Mouse (Mus musculus) left cerebral cortex, adult 18-20 months (tissue): ENCODE data around the gene Nck2. TPM values are rescaled to one million over a fixed set of nuclear protein-coding genes. Genes with fewer than 3 reads are reported as not detected.

Experiments used
- DNase-seq, 2 experiments: peaks; one replicate each; pipeline ENCODE4 v3.0.0; 2021 to 2022; ENCODE audit warnings: low spot score in 2 of 2, mixed read lengths in 1 of 2
- total RNA-seq, 2 experiments: library from RNA; stranded (reverse); gene quantifications; 2 replicates each; pipeline ENCODE4 v1.2.3; 2021

The Nck2 gene
- total RNA-seq, 2 experiments from 2014 or later: 40.2 to 40.7 TPM

DNA sequence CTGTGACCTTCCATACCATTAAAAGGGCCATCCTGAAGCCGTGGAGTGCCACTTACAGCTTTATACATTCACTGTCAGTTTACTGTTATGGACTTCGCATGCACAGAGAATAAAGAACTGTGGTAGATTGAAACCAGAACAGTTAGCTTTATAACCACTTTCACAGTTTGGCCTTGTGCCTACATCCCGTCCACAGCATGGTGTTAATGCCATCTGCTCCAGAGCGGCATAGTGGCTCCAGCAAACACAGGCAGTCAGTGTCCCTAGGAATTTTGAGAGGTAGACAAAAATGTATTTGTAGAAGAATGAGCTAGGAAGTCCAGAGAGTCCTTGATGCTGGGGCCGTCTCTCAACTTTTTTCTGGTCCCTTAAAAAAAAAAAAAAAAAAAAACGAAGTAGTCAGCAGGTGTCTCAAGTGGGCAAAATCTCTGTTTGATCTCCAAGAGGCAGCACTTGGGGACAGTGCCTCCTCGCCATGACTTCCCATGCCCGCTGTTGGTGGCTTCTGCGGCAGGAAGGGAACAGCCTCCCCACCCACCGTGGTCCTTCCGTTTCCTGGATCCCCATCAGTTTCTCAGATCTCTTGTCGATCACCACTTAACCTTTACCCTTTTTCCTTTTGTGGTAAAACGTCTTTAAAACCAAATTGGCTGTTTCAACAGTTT lies 117.8 kb downstream of the Nck2 start:
- DNase-seq: peak in 1 of 2 experiments; percentile 47

DNA sequence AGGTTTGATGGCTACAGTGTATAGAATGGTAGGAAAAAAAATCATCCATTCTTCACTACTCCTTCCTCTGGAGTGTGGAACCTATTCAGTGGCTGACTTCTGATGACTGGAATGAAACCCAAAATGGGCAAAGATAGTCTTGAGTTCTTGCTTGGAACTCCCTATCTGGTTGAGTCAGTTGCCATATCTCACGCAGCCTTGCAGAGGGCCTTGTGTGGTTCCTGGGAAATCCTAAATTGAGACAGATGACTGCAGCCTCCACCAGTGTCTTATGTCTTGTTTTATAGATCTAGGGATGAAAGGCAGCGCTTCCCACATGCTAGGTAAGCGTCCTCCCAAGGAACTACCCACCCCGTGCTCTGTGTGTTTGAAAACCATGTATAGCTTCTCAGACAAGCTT lies 120.9 kb downstream of the Nck2 start:
- DNase-seq: no peak

DNA sequence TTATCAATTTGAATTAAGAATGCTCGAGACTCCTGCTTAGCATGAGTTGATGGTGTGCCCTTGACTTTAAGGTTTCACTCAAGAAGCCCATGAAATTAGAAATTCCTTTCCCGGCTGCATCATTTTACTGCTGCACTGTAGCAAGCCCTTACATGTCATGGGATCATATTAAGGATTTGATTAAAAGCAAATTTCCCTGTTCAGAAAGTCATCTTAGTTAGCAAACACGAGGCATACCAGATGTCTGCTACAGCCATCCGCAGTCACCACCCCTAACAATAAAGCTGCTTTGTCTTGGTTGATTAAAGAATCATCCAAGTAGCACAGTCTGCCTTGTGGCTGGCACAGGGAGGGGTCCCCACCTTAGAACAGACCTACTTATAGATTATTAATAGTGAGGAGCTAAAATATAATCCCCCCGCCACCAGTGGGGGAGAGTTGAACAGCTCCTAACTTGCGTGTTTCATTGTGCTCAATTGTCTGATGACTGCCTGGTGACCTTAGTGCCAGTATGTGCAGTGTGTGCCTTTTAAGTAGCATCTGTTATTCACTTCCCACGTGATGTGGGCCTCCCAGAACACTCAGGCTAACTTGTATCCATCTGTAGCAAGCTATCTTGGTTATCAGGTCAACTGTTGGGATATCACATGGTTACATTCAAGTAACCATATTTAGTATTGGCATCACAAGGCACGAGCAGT lies 122.4 kb downstream of the Nck2 start:
- no peak for DNase-seq

GRCm38 (mm10) chr1:43568824-43569223 lies 124.4 kb downstream of the Nck2 start:
- DNase-seq: no peak

- no peak for DNase-seq
Measured at GRCm38 (mm10) chr1:43571105-43571504, 126.7 kb downstream of the Nck2 start.

DNA sequence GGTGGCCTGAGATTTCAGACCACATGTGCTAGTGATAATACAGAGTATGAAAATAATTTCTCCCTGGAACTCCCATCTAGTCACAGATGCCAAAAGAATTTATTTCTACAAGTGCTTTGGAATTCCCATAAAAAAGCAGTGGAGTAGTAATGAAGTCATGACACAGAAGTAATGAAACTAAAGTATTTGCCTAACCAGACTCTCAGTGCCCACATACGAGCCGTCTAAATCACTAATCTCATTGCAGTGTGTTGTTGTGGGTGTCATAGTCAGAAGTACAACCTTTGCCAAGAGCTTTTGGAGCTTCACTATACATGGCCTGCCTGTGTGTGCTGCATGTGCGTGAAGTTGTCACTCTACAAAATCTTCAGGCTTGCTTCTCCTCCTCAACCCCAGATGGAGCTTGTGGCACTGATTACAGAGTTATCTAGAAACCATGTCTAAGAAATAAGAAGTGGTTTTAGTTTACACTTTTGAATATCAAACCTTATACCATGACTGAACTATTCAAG lies 130.5 kb downstream of the Nck2 start:
- DNase-seq: no peak

DNA sequence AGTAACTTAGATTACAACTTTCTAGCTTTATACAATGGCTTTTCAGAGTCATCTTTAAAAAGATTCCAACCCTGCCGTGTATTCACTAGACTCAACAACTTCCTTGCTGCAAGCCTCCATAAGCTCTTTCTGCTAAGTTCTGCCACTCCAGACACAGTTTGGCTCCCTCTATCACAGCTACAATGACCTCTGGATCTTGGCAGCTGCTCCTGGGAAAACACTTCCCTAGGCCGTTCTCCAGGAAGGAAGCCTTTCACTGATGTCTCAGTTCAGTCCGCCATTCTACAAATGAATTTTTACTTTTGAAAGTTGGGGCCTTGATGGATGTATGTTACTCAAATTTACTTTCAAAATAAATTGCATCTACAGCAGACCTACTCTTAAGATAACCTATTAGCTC lies 133.0 kb downstream of the Nck2 start:
- no peak for DNase-seq

- peak; percentile 9 to 17 for DNase-seq
Measured at GRCm38 (mm10) chr1:43583564-43583963, 139.2 kb downstream of the Nck2 start.

GRCm38 (mm10) chr1:43589001-43589400 lies 144.6 kb downstream of the Nck2 start:
- DNase-seq: no peak

- no peak for DNase-seq
Measured at GRCm38 (mm10) chr1:43589910-43590309, 145.5 kb downstream of the Nck2 start.

GRCm38 (mm10) chr1:43590727-43591126 lies 146.3 kb downstream of the Nck2 start:
- DNase-seq: no peak

DNA sequence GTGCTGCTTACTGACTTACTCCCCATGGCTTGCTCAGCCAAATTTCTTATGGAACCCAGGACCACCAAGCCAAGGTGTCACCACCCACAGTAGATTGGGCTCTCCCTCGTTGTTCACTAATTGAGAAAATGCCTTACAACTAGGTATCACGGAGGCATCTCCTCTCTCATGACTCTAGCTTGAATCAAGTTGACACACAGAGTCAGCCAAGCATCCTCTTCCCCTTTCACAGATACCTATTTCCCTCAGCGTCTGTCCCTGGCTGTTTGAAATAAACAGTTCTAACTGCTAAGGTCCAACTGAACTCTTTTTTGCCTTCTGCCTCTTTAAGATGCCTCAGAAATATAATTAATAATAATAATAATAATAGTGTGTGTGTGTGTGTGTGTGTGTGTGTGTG lies 148.7 kb downstream of the Nck2 start:
- DNase-seq: no peak

DNA sequence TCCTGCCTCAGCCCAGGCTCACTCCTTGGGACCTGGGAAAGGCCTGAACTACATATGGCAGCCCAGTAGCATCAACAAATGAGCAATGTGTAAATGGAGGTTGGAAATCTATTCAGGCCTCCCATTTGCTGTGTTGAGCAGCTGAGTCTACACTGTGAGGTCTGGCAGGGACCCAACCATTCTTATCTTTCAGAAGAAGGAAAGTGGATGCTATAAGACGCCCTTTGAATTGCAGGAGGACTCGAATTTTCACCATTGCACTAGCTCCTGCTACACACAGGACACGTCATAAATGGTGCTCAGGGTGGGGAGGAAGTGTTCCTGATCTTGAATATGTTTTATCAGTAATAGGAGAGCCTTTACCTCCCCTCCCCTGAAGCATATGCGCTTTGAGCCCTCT lies 150.4 kb downstream of the Nck2 start:
- no peak for DNase-seq

- DNase-seq: no peak
Measured at GRCm38 (mm10) chr1:43597731-43598130, 153.4 kb downstream of the Nck2 start.

DNA sequence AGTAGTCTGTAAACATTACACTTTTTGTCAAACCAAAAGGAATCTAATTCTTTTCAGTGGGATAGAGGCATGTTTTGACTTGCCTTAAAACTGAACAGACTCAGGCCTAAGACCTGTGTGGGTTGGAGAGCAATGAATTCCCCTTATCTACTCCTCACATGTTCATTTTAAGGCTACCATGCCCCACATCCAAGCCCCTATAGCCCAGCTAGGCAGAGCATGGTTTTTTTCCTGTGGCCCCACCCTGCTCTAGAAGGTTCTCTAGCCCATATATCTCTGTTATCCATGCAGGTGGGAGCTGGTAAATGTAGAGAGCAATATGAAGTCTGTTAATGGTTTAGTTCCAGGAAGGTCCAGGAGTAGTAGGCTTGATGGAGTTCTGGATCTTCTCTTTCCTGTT lies 155.1 kb downstream of the Nck2 start:
- no peak for DNase-seq

DNA sequence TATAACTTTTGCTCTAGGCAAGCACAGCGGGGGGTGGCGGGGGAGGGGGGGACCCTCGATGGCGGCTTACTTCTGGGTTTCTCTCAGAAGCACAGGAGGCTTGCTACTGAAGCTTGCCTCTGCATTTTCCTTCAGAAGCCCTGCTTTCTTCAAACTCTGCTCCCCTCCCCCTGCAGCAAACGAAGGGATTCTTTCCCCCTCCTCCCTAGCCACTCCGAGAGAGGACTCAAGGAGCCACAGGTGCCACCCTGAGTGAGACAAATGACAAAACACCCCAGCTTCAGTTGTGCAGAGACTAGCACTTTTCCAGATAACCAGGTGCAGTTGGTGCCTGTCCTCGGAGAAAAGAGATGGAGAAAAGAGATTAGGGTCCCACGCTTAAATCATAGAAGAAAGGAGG lies 156.7 kb downstream of the Nck2 start:
- no peak for DNase-seq

DNA sequence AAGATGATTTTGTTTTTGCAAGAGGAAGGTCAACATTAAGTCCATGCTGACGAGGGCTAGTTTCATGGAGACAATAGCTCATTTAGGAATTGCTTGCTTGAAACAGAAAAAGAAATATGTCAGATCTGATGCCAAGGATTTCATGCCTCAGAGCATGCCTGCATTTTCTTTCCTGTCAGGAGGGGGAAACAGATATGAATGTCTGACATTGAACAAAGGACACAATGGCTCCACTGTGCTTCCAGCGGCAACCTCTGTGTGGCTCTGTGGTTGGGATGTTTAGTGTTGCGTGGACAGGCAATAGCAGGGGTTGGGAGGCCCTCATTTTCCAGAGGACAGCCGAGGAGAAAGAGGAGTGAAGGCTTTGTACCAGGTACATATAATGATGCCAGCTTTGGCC lies 171.6 kb downstream of the Nck2 start:
- no peak for DNase-seq

Other genes with a start within 250 kb of the Nck2 start
- gene Fhl2, start 247.6 kb upstream of the Nck2 start, total RNA-seq: 10 to 100 TPM; 48.9 to 55.4 TPM